Mouse (Mus musculus): Measurements from ENCODE around the gene Smim11.

- TF ChIP-seq CTCF (IDR thresholded peaks at IDR 0.05), result no peak
- TF ChIP-seq EP300 (IDR thresholded peaks at IDR 0.05), result no peak
These were observed 18.4 kb upstream of the Smim11 start for GRCm38 (mm10) chr16:92282671-92283070.
